Mouse (Mus musculus): ENCODE results near the gene Selenom.

Gene Selenom

GRCm38 (mm10) chr11:3554976-3555375 lies 40.5 kb downstream of the Selenom start:
- DNase-seq, result no peak

- no peak for DNase-seq
These were observed 43.4 kb downstream of the Selenom start for GRCm38 (mm10) chr11:3557852-3558251.

- DNase-seq, result peak; percentile 55 to 59
These were observed 45.7 kb downstream of the Selenom start for GRCm38 (mm10) chr11:3560202-3560601.

GRCm38 (mm10) chr11:3563853-3564252 lies 49.4 kb downstream of the Selenom start:
- DNase-seq, result no peak

DNA sequence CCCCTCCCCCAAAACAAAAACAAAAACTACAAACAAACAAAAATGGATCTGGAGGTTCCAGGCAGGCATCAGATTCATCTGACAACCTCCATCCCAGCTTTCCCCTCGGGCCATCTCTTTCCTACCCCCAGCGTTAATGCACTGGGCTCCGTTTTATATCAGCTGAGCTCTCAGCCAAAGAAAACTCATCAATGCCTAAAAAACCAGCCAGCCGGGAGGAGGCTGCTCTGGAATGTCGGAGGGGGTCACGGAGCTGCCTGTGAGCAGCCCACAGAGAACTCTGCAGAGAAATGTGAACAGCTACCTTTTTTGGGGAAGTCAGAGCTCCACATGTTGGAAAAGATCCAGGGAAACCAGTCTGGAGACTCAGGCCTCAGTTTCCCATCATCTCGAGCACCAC lies 50.0 kb downstream of the Selenom start:
- DNase-seq, result peak in 1 of 2 experiments; percentile 32

DNA sequence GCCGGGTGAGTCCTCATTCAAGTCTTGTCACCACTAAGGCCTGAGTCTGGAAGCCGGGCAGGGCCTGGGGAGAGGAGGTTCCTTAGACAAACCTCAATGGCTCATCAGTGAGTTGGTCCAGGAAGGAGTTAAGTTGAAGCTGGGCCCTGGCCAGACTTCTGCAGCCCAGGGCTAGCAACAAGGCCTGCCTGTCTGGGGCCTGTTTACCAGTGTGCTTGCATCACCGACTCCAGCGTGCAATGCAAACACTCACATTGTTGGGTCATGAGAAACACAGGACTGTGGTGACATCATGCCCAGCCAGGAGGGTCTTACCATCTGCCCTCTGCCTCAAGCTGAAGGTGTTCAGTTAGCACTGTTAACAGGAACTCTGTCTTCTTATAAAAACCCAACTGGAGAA lies 51.5 kb downstream of the Selenom start:
- peak; percentile 63 to 84 for DNase-seq
